Mouse (Mus musculus): ENCODE results near the gene Brca2.

- TF ChIP-seq POLR2A (IDR thresholded peaks at IDR 0.05; ENCODE audit: insufficient read depth, low read depth, low read length) (no peak), CTCF (IDR thresholded peaks at IDR 0.05; ENCODE audit: insufficient read depth, low read depth, low read length) (no peak)
These were observed 61.9 kb downstream of the Brca2 start for GRCm38 (mm10) chr5:150584337-150584729.

All from olfactory bulb, adult 2 months (tissue).